Mouse (Mus musculus) MEL (cell line): ENCODE results near the gene Cblc. TPM values are rescaled to one million over a fixed set of nuclear protein-coding genes. Genes with fewer than 3 reads are reported as not detected.

ENCODE experiments used
- DNase-seq: peaks from one replicate; pipeline ENCODE4 v3.0.0; 2011; ENCODE audit warnings: low read depth, low spot score
- H3K27ac ChIP-seq: 2 replicates; pipeline ENCODE4 v1.5.1; 2012; ENCODE audit warnings: low read depth, mild to moderate bottlenecking, control low read depth, low read length, moderate library complexity; ENCODE audit not compliant: control insufficient read depth
- H3K27me3 ChIP-seq, 2 experiments: fragments of 150-350 bp in 1 of 2; sonication (generic) in 1 of 2; 2 replicates each; pipeline ENCODE4 v1.6.1; 2012; ENCODE audit warnings: low read length in 2 of 2, mild to moderate bottlenecking in 2 of 2, improper control_type of control experiment in 1 of 2, moderate library complexity in 1 of 2; ENCODE audit not compliant: insufficient read depth in 2 of 2, control insufficient read depth in 1 of 2
- H3K36me3 ChIP-seq, 2 experiments: 2 replicates each; pipeline ENCODE4 v1.6.1; 2012 to 2014; ENCODE audit warnings: low read length in 2 of 2, improper control_type of control experiment in 1 of 2, inconsistent platforms in 1 of 2, mild to moderate bottlenecking in 1 of 2; ENCODE audit not compliant: insufficient read depth in 2 of 2, control insufficient read depth in 1 of 2
- H3K4me1 ChIP-seq, 2 experiments: fragments of 150-350 bp in 1 of 2; sonication (generic) in 1 of 2; 2 replicates each; pipeline ENCODE4 v1.6.1; 2012; ENCODE audit warnings: low read length in 2 of 2, improper control_type of control experiment in 1 of 2, mild to moderate bottlenecking in 1 of 2; ENCODE audit not compliant: insufficient read depth in 2 of 2, control insufficient read depth in 1 of 2
- H3K4me3 ChIP-seq, 2 experiments: fragments of 150-350 bp in 1 of 2; sonication (generic) in 1 of 2; 2 replicates each; pipeline ENCODE4 v1.5.1; 2012; ENCODE audit warnings: low read depth in 2 of 2, low read length in 2 of 2, mild to moderate bottlenecking in 2 of 2, moderate library complexity in 2 of 2, control low read depth in 1 of 2, improper control_type of control experiment in 1 of 2; ENCODE audit not compliant: control insufficient read depth in 1 of 2, insufficient read depth in 1 of 2
- H3K79me2 ChIP-seq: 2 replicates; pipeline ENCODE4 v1.6.1; 2012; ENCODE audit warnings: mild to moderate bottlenecking, low read length, moderate library complexity; ENCODE audit not compliant: control insufficient read depth, poor library complexity, insufficient read depth
- H3K9ac ChIP-seq: 2 replicates; pipeline ENCODE4 v1.6.1; 2012; ENCODE audit warnings: low read depth, mild to moderate bottlenecking, control low read depth, low read length, moderate library complexity; ENCODE audit not compliant: control insufficient read depth, poor library complexity, severe bottlenecking
- H3K9me3 ChIP-seq: fragments of 150-350 bp; sonication (generic); replicated peaks from 2 replicates; pipeline ENCODE4 v1.6.1; 2012; ENCODE audit warnings: mild to moderate bottlenecking, low read length, improper control_type of control experiment, moderate library complexity; ENCODE audit not compliant: insufficient read depth
- BHLHE40 ChIP-seq: IDR thresholded peaks from 2 replicates; pipeline ENCODE4 v1.6.1; 2012; ENCODE audit warnings: low read depth, mild to moderate bottlenecking, inconsistent platforms, low read length, improper control_type of control experiment, borderline replicate concordance
- CHD1 ChIP-seq: IDR thresholded peaks from 2 replicates; pipeline ENCODE4 v1.6.1; 2012; ENCODE audit warnings: low read depth, mild to moderate bottlenecking, inconsistent platforms, low read length, improper control_type of control experiment
- CHD2 ChIP-seq: IDR thresholded peaks from 2 replicates; pipeline ENCODE4 v1.6.1; 2011; ENCODE audit warnings: low read length, improper control_type of control experiment
- EP300 ChIP-seq, 2 experiments: IDR thresholded peaks; 2 replicates each; pipeline ENCODE4 v1.6.1; 2011; ENCODE audit warnings: improper control_type of control experiment in 2 of 2, low read length in 2 of 2, low read depth in 1 of 2, mild to moderate bottlenecking in 1 of 2
- ETS1 ChIP-seq: IDR thresholded peaks from 2 replicates; pipeline ENCODE4 v1.6.1; 2012; ENCODE audit warnings: low read depth, mild to moderate bottlenecking, inconsistent platforms, low read length, improper control_type of control experiment, moderate library complexity
- GABPA ChIP-seq: IDR thresholded peaks from 2 replicates; pipeline ENCODE4 v1.6.1; 2012; ENCODE audit warnings: low read depth, mild to moderate bottlenecking, inconsistent platforms, low read length, improper control_type of control experiment, moderate library complexity
- GATA1 ChIP-seq: IDR thresholded peaks from 2 replicates; pipeline ENCODE4 v1.6.1; 2011; ENCODE audit warnings: low read depth, low read length, improper control_type of control experiment
- JUND ChIP-seq: IDR thresholded peaks from 2 replicates; pipeline ENCODE4 v1.6.1; 2011; ENCODE audit warnings: low read depth, mild to moderate bottlenecking, improper control_type of control experiment, low read length
- KAT2A ChIP-seq: conservative IDR thresholded peaks from 2 replicates; pipeline ENCODE4 v1.6.1; 2012; ENCODE audit warnings: low read depth, low read length, improper control_type of control experiment, inconsistent platforms
- MAX ChIP-seq: IDR thresholded peaks from 2 replicates; pipeline ENCODE4 v1.6.1; 2011; ENCODE audit warnings: low read length, improper control_type of control experiment
- MAZ ChIP-seq: IDR thresholded peaks from 2 replicates; pipeline ENCODE4 v1.6.1; 2012; ENCODE audit warnings: low read depth, mild to moderate bottlenecking, inconsistent platforms, low read length, improper control_type of control experiment
- MEF2A ChIP-seq: IDR thresholded peaks from 2 replicates; pipeline ENCODE4 v1.6.1; 2014; ENCODE audit warnings: low read depth, mild to moderate bottlenecking, inconsistent platforms, low read length, improper control_type of control experiment; ENCODE audit not compliant: poor library complexity, insufficient replicate concordance, severe bottlenecking; ENCODE audit errors: extremely low read depth
- MXI1 ChIP-seq: IDR thresholded peaks from 2 replicates; pipeline ENCODE4 v1.6.1; 2011; ENCODE audit warnings: mild to moderate bottlenecking, low read depth, low read length, improper control_type of control experiment
- MYB ChIP-seq: IDR thresholded peaks from 2 replicates; pipeline ENCODE4 v1.6.1; 2011; ENCODE audit warnings: mild to moderate bottlenecking, low read depth, low read length, improper control_type of control experiment
- MYC ChIP-seq: IDR thresholded peaks from 2 replicates; pipeline ENCODE4 v1.6.1; 2011; ENCODE audit warnings: low read depth, mild to moderate bottlenecking, low read length, improper control_type of control experiment, moderate library complexity
- NELFE ChIP-seq: IDR thresholded peaks from 2 replicates; pipeline ENCODE4 v1.6.1; 2011; ENCODE audit warnings: low read depth, low read length, improper control_type of control experiment
- POLR2AphosphoS2 ChIP-seq: IDR thresholded peaks from 2 replicates; pipeline ENCODE4 v1.6.1; 2011; ENCODE audit warnings: low read length, improper control_type of control experiment
- RAD21 ChIP-seq: IDR thresholded peaks from 2 replicates; pipeline ENCODE4 v1.6.1; 2011; ENCODE audit warnings: mild to moderate bottlenecking, low read depth, low read length, improper control_type of control experiment
- SIN3A ChIP-seq: IDR thresholded peaks from 2 replicates; pipeline ENCODE4 v1.6.1; 2012; ENCODE audit warnings: low read length, improper control_type of control experiment, inconsistent platforms
- SMC3 ChIP-seq: IDR thresholded peaks from 2 replicates; pipeline ENCODE4 v1.6.1; 2011; ENCODE audit warnings: low read depth, low read length, improper control_type of control experiment
- TAL1 ChIP-seq: IDR thresholded peaks from 2 replicates; pipeline ENCODE4 v1.6.1; 2012; ENCODE audit warnings: mild to moderate bottlenecking, inconsistent platforms, low read length, moderate library complexity, mixed read lengths
- UBTF ChIP-seq: IDR thresholded peaks from 2 replicates; pipeline ENCODE4 v1.6.1; 2012; ENCODE audit warnings: low read depth, mild to moderate bottlenecking, inconsistent platforms, low read length, improper control_type of control experiment, moderate library complexity, borderline replicate concordance; ENCODE audit not compliant: insufficient read depth
- ZC3H11A ChIP-seq: IDR thresholded peaks from 2 replicates; pipeline ENCODE4 v1.6.1; 2012; ENCODE audit warnings: low read depth, mild to moderate bottlenecking, inconsistent platforms, low read length, improper control_type of control experiment
- ZKSCAN1 ChIP-seq: IDR thresholded peaks from 2 replicates; pipeline ENCODE4 v1.6.1; 2012; ENCODE audit warnings: low read depth, mild to moderate bottlenecking, inconsistent platforms, low read length, improper control_type of control experiment, moderate library complexity
- ZMIZ1 ChIP-seq: IDR thresholded peaks from 2 replicates; pipeline ENCODE4 v1.6.1; 2012; ENCODE audit warnings: low read depth, mild to moderate bottlenecking, inconsistent platforms, low read length, improper control_type of control experiment, moderate library complexity
- polyA plus RNA-seq, 2 experiments: library from polyadenylated mRNA; stranded (reverse) in 1 of 2; unstranded in 1 of 2; fragments of >175 nt in 1 of 2; fragments of >200 nt in 1 of 2; gene quantifications; 2 replicates each; pipeline versions ENCODE4 v1.2.1 to v1.2.4; 2012; ENCODE audit warnings: low replicate concordance in 2 of 2, low read depth in 1 of 2; ENCODE audit not compliant: insufficient read length in 2 of 2, insufficient read depth in 1 of 2, missing spikeins in 1 of 2
- total RNA-seq: library from RNA; depleted of rRNA; stranded (reverse); fragments of 300-350 nt; gene quantifications from 2 replicates; pipeline ENCODE4 v1.2.3, GENCODE M21; 2012

The Cblc gene
- total and polyA plus RNA-seq, 3 experiments = not detected

GRCm38 (mm10) chr7:19768251-19768650 is 28.4 kb downstream of the Cblc start:
- no peak for TF ChIP-seq JUND
- no peak for TF ChIP-seq MAZ
- TF ChIP-seq RAD21 = no peak
- TF ChIP-seq UBTF = no peak
- no peak for TF ChIP-seq POLR2AphosphoS2
- TF ChIP-seq MEF2A = no peak
- TF ChIP-seq, all 39 proteins: peak for 0
- H3K4me1 ChIP-seq = peaks cover 4 to 10% of the 10 kb centered on the region in 2 experiments; a peak in 3 of 4 replicates

DNA sequence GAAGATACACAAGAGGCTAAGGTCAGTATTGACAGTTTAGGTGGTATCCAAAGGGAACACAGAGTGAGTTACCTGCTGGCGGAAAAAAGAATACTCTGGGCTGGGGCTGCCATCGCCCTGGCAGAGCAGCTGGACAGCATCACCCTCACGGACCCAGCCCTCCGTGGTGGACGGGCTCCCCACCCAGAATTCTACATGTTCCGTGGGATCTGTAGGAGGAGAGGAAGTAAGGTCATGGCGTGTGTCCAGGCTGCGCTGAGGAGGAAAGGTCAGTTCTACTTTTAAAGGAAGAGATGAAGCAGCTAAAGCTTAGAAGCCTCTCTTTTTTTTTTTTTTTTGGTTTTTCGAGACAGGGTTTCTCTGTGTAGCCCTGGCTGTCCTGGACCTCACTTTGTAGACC is 32.0 kb downstream of the Cblc start:
- H3K9ac ChIP-seq = no peak overlapping the region
- no peaks in the 10 kb centered on the region for H3K9me3 ChIP-seq
- no peaks in the 10 kb centered on the region for H3K27me3 ChIP-seq
- no peaks in the 10 kb centered on the region for H3K79me2 ChIP-seq
- no peaks in the 10 kb centered on the region for H3K36me3 ChIP-seq
- H3K4me3 ChIP-seq = no peak overlapping the region
- TF ChIP-seq ZKSCAN1 (no peak), SIN3A (no peak), CHD1 (no peak), MYB (no peak), EP300 (IDR thresholded peaks at IDR 0.05; ENCODE audit: low read depth in 1 of 2, low read length in 2 of 2) (no peak), GABPA (no peak), KAT2A (no peak), TAL1 (no peak), SMC3 (no peak), ETS1 (no peak), CHD2 (no peak), ZMIZ1 (no peak), UBTF (no peak), NELFE (no peak), MYC (no peak), GATA1 (no peak), MXI1 (no peak), MAX (no peak), ZC3H11A (no peak), BHLHE40 (no peak)
- DNase-seq = no peak
- no peak overlapping the region for H3K27ac ChIP-seq
- peaks cover 0 to 3% of the 10 kb centered on the region in 2 experiments; a peak in 3 of 4 replicates for H3K4me1 ChIP-seq

More at GRCm38 (mm10) chr7:19768251-19768650, 28.4 kb downstream of the Cblc start:
- Histone ChIP-seq H3K27me3 (no peaks in the 10 kb centered on the region; a peak in 1 of 4 replicates), H3K79me2 (no peaks in the 10 kb centered on the region), H3K9ac (no peak overlapping the region), H3K9me3 (no peaks in the 10 kb centered on the region), H3K4me3 (no peak overlapping the region), H3K27ac (no peak overlapping the region), H3K36me3 (no peaks in the 10 kb centered on the region)
- DNase-seq = no peak
